Mouse (Mus musculus) MEL (cell line): ENCODE measurements around the gene Mrpl43.

Source experiments
- CTCF ChIP-seq, 3 experiments: IDR thresholded peaks in 2 of 3; conservative IDR thresholded peaks in 1 of 3; 2 replicates each; pipeline ENCODE4 v1.5.1; 2011 to 2012; ENCODE audit warnings: low read length in 3 of 3, low read depth in 2 of 3, mild to moderate bottlenecking in 2 of 3, improper control_type of control experiment in 1 of 3, inconsistent platforms in 1 of 3, mixed read lengths in 1 of 3, moderate library complexity in 1 of 3; ENCODE audit not compliant: control insufficient read depth in 1 of 3, insufficient read depth in 1 of 3, poor library complexity in 1 of 3, severe bottlenecking in 1 of 3
- EP300 ChIP-seq, 2 experiments: IDR thresholded peaks; 2 replicates each; pipeline ENCODE4 v1.6.1; 2011; ENCODE audit warnings: improper control_type of control experiment in 2 of 2, low read length in 2 of 2, low read depth in 1 of 2, mild to moderate bottlenecking in 1 of 2
- POLR2A ChIP-seq, 2 experiments: IDR thresholded peaks; 2 replicates each; pipeline ENCODE4 v1.6.1; 2011 to 2012; ENCODE audit warnings: low read length in 2 of 2, mild to moderate bottlenecking in 2 of 2, control low read depth in 1 of 2, improper control_type of control experiment in 1 of 2, low read depth in 1 of 2, moderate library complexity in 1 of 2; ENCODE audit not compliant: control insufficient read depth in 1 of 2, insufficient read depth in 1 of 2, poor library complexity in 1 of 2

DNA sequence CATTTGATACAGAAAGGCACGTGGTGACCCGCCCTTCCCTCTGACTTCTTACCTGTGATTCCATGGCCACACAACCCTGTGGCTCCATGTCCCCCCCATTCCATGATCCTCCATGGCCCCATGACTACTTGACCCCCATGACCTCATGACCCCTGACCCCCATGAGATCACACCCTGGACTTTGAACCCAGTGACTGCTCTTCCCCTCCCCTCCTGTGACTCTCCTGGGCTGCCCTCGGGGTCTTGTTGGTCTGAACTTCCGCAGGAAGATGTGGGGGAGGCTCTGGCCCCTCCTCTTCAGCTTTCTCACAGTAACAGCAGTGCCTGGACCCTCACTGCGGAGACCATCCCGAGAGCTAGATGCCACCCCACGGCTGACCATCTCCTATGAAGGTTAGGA lies 14.0 kb downstream of the Mrpl43 start:
- no peak for TF ChIP-seq POLR2A (IDR thresholded peaks at IDR 0.05; ENCODE audit: control insufficient read depth in 1 of 2, insufficient read depth in 1 of 2, low read depth in 1 of 2, low read length in 2 of 2, poor library complexity in 1 of 2)
- no peak for TF ChIP-seq CTCF (IDR thresholded peaks at IDR 0.05 in 2 of 3, conservative IDR thresholded peaks at IDR 0.05 in 1 of 3; ENCODE audit: control insufficient read depth in 1 of 3, insufficient read depth in 1 of 3, low read depth in 2 of 3, low read length in 3 of 3, poor library complexity in 1 of 3, severe bottlenecking in 1 of 3)
- TF ChIP-seq EP300 (IDR thresholded peaks at IDR 0.05; ENCODE audit: low read depth in 1 of 2, low read length in 2 of 2), result no peak
